In the genomic region with DNA sequence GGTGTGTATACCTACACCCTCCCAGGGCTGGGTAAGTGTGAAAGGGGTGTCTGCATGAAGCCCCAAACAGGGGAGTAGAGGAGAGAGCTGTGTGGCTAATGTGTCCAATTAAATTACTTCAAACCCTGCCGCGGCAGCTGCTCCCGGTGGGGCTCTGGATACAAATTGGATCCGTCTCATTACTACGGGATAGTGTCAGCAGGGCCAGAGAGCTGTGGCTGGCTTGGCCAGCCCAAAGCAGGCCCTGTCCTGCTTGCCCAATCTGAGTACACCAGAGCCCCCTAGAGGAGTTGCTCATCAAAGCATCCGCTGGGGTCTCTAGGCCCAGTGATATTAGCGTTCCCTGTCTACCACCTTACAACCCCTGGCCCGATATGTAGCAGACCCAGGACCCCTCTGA, we compare ENCODE assay signal across 9 mouse cellular contexts. TPM values are rescaled to one million over a fixed set of nuclear protein-coding genes. Genes with fewer than 3 reads are reported as not detected.
DNase-seq lines count a peak whose midpoint lies in the region; ATAC-seq lines count a peak whose summit lies in the region.
"Had no signal": no experiment of that assay in that cellular context is flagged by ENCODE, and none has a peak within 500 bp of the region (broad histone marks: within the 10 kb centered on the region; RNA-seq: fewer than 3 reads in every experiment).

No protein-coding gene starts in this region.

- peaks cover 3% of the 10 kb centered on the region; the same call in 1 of the 2 replicates for H3K4me1 ChIP-seq in forebrain, embryonic 11.5 days (replicated peaks; ENCODE audit: control insufficient read depth, insufficient read depth, low read length)
- peaks cover 10% of the 10 kb centered on the region for H3K4me1 ChIP-seq in midbrain, embryonic 11.5 days (ENCODE audit: control insufficient read depth, insufficient read depth, low read length)

- DNase-seq in heart, postnatal 4 days: peak; percentile 33
- DNase-seq in heart, postnatal 25 days (ENCODE audit: low spot score): no peak
- DNase-seq in MN1 (ENCODE audit: low spot score): peak; percentile 79
- DNase-seq in forebrain, embryonic 11.5 days (ENCODE audit: low spot score): peak; percentile 81
- peak; percentile 93 for DNase-seq in midbrain, embryonic 11.5 days (ENCODE audit: low spot score, missing footprints)
- no peak for DNase-seq in heart, postnatal 10 days
- DNase-seq in kidney, adult 9 months: no peak

- H3K9me3 ChIP-seq in forebrain, embryonic 11.5 days (ENCODE audit: control insufficient read depth, low read length): no peaks in the 10 kb centered on the region
- no peaks in the 10 kb centered on the region for H3K9me3 ChIP-seq in midbrain, embryonic 11.5 days (ENCODE audit: control insufficient read depth, low read length)
- H3K9me3 ChIP-seq: embryonic facial prominence, embryonic 13.5 days had no signal

- H3K9ac ChIP-seq in forebrain, embryonic 11.5 days (ENCODE audit: low read length): no peak overlapping the region
- H3K9ac ChIP-seq in midbrain, embryonic 11.5 days (ENCODE audit: low read length): no peak overlapping the region
- H3K9ac ChIP-seq: embryonic facial prominence, embryonic 13.5 days had no signal

- H3K4me2 ChIP-seq in forebrain, embryonic 11.5 days (ENCODE audit: low read depth, low read length, severe bottlenecking): no peak overlapping the region
- H3K4me2 ChIP-seq in midbrain, embryonic 11.5 days: no peak overlapping the region
- H3K4me2 ChIP-seq: embryonic facial prominence, embryonic 13.5 days had no signal

- 13% methylated on average over 8 of the region's 8 CpGs for WGBS in forebrain, embryonic 11.5 days
- 14% methylated on average over 8 of the region's 8 CpGs for WGBS in midbrain, embryonic 11.5 days

- peak; percentile 76 for ATAC-seq in forebrain, embryonic 11.5 days (replicated peaks; ENCODE audit: low FRiP score)
- peak; percentile 78 for ATAC-seq in midbrain, embryonic 11.5 days (ENCODE audit: low FRiP score)
- no peak for ATAC-seq in inflammation-experienced regulatory T-cells, adult 6 months

- H3K27ac ChIP-seq in forebrain, embryonic 11.5 days (ENCODE audit: low read depth, low read length): no peak overlapping the region
- peak overlapping the region; percentile 1; the same call in 1 of the 2 replicates for H3K27ac ChIP-seq in midbrain, embryonic 11.5 days (ENCODE audit: low read depth, low read length)
- H3K27ac ChIP-seq: embryonic facial prominence, embryonic 13.5 days had no signal

- H3K36me3 ChIP-seq in forebrain, embryonic 11.5 days (ENCODE audit: control insufficient read depth, insufficient read depth, low read length): no peaks in the 10 kb centered on the region
- H3K36me3 ChIP-seq in midbrain, embryonic 11.5 days (ENCODE audit: control insufficient read depth, insufficient read depth, low read length): no peaks in the 10 kb centered on the region
- H3K36me3 ChIP-seq: embryonic facial prominence, embryonic 13.5 days had no signal

- intact Hi-C loops in heart, postnatal 25 days (cut with DNase I): no loop called here
- intact Hi-C loops in heart, postnatal 10 days (cut with DNase I): loop anchor here (5.0 kb wide), 1 partner anchor 138 kb away; no protein-coding TSS in a partner anchor

- no peak overlapping the region for H3K4me3 ChIP-seq in forebrain, embryonic 11.5 days (ENCODE audit: low read depth, low read length)
- no peak overlapping the region for H3K4me3 ChIP-seq in midbrain, embryonic 11.5 days (ENCODE audit: low read depth, low read length)
- H3K4me3 ChIP-seq: embryonic facial prominence, embryonic 13.5 days had no signal

- peaks cover 4% of the 10 kb centered on the region for H3K27me3 ChIP-seq in forebrain, embryonic 11.5 days (ENCODE audit: control insufficient read depth, insufficient read depth, low read length)
- H3K27me3 ChIP-seq in midbrain, embryonic 11.5 days (ENCODE audit: control insufficient read depth, insufficient read depth, low read length): peaks cover 5% of the 10 kb centered on the region; the same call in 1 of the 2 replicates

RNA-seq across cellular contexts. Expression of a gene that starts 6.3 kb away (rescaled TPM):
- 10 to 100 TPM; 40.8 to 44.7 TPM for total RNA-seq in heart, postnatal 4 days (2021)
- total RNA-seq in heart, postnatal 25 days (2021): 10 to 100 TPM; 45.8 to 47.0 TPM
- 3.2 and 7.7 TPM in 2 replicates for polyA plus RNA-seq in forebrain, embryonic 11.5 days (2014; fragmentation: Nextera tagmentation; extraction: Ambion mirVana)
- polyA plus RNA-seq in midbrain, embryonic 11.5 days (2014; fragmentation: Nextera tagmentation; extraction: Ambion mirVana): 3.0 and 3.9 TPM in 2 replicates
- under 1 TPM in 1 of 3 experiments, not detected in 2; 0.05 TPM for polyA plus RNA-seq in inflammation-experienced regulatory T-cells, adult 6 months (2017; shearing (Covaris generic))
- 10 to 100 TPM; 34.3 to 36.2 TPM for total RNA-seq in heart, postnatal 10 days (2021)

Comparison
In these comparisons a context has a peak if more than half of its experiments do, and no peak if none do; other contexts are left out.
1. DNase-seq: peak in heart, postnatal 4 days (single experiment), MN1 (single experiment), forebrain, embryonic 11.5 days (single experiment) and midbrain, embryonic 11.5 days (single experiment); none in heart, postnatal 25 days (single experiment), heart, postnatal 10 days (0 of 2) and kidney, adult 9 months (single experiment).